Mouse (Mus musculus): ENCODE data around the gene Sorcs2. TPM values are rescaled to one million over a fixed set of nuclear protein-coding genes. Genes with fewer than 3 reads are reported as not detected.
"Not testable (repeated sequence)": the region's sequence is repeated elsewhere in the genome, so short reads cannot be mapped to it uniquely, and the experiment has no call there.

Gene Sorcs2
- polyA plus RNA-seq, 1 experiment from 2014 or later: 11.7 TPM

DNA sequence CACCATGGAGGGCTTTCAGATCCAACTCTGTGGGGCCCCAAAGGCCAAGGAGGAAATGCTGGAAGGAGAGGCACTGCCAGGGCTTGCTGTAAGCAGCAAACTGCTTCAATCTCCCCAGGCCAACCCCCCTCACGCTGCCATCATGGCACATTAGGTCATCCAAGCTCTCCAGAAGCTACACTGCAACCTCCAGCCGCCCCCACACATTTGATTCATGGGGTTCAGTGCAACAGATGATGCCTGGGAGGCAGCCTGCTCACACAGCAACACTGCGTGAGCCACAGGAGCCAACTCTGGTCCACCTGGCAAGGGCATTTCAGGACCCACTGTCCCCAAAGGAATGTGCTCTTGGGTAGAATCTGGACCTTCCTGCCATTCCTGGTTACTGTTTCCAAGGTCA, 21.9 kb upstream of the Sorcs2 start:
- H3K9me3 ChIP-seq: no peaks in the 10 kb centered on the region
- H3K9ac ChIP-seq: no peak overlapping the region
- no peaks in the 10 kb centered on the region for H3K36me3 ChIP-seq
- H3K4me1 ChIP-seq (replicated peaks): no peaks in the 10 kb centered on the region
- no peak overlapping the region for H3K27ac ChIP-seq
- no peak for ATAC-seq (ENCODE audit: low FRiP score)
- no peaks in the 10 kb centered on the region for H3K27me3 ChIP-seq
- no peak overlapping the region for H3K4me3 ChIP-seq
- 71% methylated on average over 3 of the region's 3 CpGs for WGBS
- H3K4me2 ChIP-seq: no peak overlapping the region

GRCm38 (mm10) chr5:36414712-36415331, 16.9 kb upstream of the Sorcs2 start:
- Histone ChIP-seq H3K27me3 (no peaks in the 10 kb centered on the region), H3K36me3 (no peaks in the 10 kb centered on the region), H3K4me1 (replicated peaks) (no peaks in the 10 kb centered on the region), H3K27ac (no peak overlapping the region), H3K4me3 (no peak overlapping the region), H3K9ac (no peak overlapping the region), H3K9me3 (no peaks in the 10 kb centered on the region), H3K4me2 (no peak overlapping the region)
- 77% methylated on average over 6 of the region's 6 CpGs for WGBS
- ATAC-seq (ENCODE audit: low FRiP score): no peak

DNA sequence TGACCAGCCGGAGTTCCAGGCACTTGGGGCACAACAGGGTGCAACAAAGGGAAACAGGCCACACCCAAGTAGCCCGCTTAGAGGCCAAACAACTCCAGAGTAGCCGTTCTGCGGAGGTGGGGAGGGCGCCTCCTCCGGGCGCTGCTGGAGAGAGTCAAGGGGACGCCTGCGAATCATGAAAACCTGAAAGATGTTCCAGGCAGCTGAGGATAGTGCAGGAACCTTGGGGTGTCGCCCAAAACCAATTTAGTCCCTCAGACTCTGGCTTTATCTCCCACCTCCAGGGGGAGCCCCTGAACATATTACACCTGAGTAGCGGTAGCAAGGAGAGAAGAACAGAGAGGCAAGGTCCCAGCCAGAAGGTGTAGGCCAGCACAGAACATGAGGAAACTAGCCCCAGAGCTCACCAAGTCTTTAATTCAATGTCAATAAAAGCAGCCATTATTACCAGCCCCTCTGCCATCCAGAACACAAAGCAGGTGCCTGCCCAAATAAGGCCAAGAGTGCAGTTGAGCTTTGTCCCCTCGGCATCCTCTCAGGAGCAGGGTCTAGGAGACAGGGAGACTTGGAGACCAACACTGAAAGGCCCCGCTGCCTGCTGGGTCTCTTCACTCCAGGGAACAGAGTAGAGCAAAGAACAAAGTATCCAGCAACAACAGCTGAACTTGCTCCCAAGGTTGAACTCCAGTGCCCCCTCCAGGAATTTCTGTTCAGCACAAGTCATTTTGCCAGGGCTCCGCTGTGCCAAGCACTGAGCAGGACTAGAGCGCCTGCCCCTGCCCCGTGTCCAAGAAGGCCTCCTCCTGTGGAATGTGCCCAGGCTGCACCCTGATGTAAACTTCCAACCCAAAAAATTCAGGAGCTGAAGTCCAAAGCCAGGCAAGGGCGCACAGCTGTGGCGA, 775 bp upstream of the Sorcs2 start:
- peaks cover 41% of the 10 kb centered on the region for H3K27me3 ChIP-seq
- 7% methylated on average over 18 of the region's 18 CpGs for WGBS
- H3K9me3 ChIP-seq: no peaks in the 10 kb centered on the region
- ATAC-seq (ENCODE audit: low FRiP score): no peak
- no peaks in the 10 kb centered on the region for H3K36me3 ChIP-seq
- no peak overlapping the region for H3K27ac ChIP-seq
- H3K4me2 ChIP-seq: peak overlapping the region; percentile 95; the same call in 1 of the 2 replicates
- H3K4me1 ChIP-seq (replicated peaks): peaks cover 55% of the 10 kb centered on the region
- no peak overlapping the region for H3K4me3 ChIP-seq
- H3K9ac ChIP-seq: no peak overlapping the region

DNA sequence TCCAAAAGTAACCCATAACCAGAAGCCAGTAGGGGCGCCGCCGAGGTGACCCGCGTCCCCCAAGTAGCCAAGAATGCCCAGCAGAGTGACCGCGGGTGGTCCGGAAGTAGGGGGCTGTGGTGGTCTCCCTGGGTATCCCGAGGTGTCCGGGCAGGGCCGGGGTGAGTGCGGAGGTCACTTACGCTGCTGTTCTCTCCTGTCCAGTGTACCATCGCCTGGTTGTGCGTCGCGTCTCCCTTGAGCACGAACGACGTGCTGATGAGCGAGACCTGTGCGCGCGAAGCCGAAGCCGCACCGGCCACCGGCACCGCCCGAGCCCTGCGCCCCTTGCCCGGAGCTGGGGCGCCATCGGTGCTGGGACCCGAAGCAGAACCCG, 567 bp downstream of the Sorcs2 start:
- no peaks in the 10 kb centered on the region for H3K36me3 ChIP-seq
- peak overlapping the region; percentile 71; the same call in 1 of the 2 replicates for H3K27ac ChIP-seq
- H3K4me1 ChIP-seq (replicated peaks): peaks cover 49% of the 10 kb centered on the region
- H3K9me3 ChIP-seq: no peaks in the 10 kb centered on the region
- under 1% methylated on average over 36 of the region's 36 CpGs for WGBS
- ATAC-seq (ENCODE audit: low FRiP score): peak; percentile 32
- H3K9ac ChIP-seq: peak overlapping the region; percentile 93
- H3K4me2 ChIP-seq: peak overlapping the region; percentile 95
- H3K4me3 ChIP-seq: peak overlapping the region; percentile 76
- H3K27me3 ChIP-seq: peaks cover 45% of the 10 kb centered on the region

DNA sequence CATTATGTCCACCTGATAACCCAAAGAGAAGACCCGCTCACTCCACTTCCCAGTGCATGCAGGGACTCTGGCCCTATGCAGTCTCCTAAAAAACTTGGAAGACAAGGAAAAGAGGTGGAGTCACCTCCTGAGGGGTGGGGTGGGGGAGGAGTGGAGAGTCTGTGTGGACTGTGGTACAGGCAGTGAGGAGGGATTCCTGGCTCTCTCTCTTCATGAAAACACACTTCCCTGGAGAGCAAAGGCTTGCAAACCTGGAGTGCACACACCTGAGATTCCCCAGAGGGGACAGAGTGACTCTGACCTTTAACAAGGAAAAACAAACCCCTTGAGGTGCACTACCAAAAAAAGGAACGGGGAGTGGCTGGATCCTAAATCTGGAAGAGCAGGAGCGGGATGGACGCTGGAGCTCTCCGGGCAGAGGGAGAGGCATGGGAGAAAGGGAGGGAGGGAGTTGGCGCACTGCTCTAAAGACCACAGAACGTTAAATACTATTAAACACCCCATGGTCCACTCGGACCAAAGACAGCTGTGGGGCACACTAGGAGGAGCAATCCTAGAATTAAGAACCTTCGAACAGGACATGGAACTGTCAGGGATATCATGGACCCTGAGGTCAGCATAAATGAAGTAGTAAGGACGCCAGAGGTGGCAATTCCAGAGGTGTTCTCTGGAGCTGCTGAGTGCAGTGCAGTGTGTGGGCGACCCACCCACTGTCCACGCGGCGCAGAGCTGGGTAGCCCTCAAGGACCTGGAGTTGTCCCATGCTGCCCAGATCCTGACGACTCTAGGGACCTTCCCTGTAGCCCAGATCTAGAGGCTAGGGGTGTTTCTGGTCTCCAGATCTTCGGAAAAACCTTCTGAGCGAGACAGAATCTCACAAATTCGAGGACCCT, 1.2 kb downstream of the Sorcs2 start:
- H3K27ac ChIP-seq: no peak overlapping the region
- H3K36me3 ChIP-seq: no peaks in the 10 kb centered on the region
- H3K4me2 ChIP-seq: peak overlapping the region; percentile 95
- peaks cover 53% of the 10 kb centered on the region for H3K4me1 ChIP-seq (replicated peaks)
- H3K27me3 ChIP-seq: peaks cover 45% of the 10 kb centered on the region
- H3K9ac ChIP-seq: peak overlapping the region; percentile 93
- no peaks in the 10 kb centered on the region for H3K9me3 ChIP-seq
- 7% methylated on average over 18 of the region's 18 CpGs for WGBS
- peak; percentile 32; the same call in 1 of the 2 replicates for ATAC-seq (ENCODE audit: low FRiP score)
- peak overlapping the region; percentile 76 for H3K4me3 ChIP-seq

DNA sequence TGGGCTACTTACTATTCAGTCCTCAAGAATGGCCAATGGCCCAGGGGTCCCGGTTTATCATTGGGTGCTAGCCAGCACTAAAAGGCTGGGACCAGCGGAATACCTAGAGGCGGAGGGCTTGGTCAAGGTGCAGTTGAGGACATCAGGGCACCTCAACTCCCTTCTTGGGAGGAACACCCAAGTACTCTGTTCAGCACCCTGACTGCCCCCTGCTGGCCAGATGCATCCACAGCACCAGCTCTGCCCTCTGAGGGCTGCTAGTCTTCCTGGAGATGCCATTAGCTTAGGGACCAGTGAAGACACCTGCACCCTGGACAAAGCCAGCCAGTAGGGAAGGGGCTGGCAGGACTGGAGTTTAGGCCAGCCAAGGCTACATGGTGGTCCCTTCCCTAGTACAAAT, 1.9 kb downstream of the Sorcs2 start:
- WGBS: 66% methylated on average over 3 of the region's 3 CpGs
- peaks cover 41% of the 10 kb centered on the region for H3K27me3 ChIP-seq
- no peaks in the 10 kb centered on the region for H3K9me3 ChIP-seq
- peaks cover 59% of the 10 kb centered on the region for H3K4me1 ChIP-seq (replicated peaks)
- H3K36me3 ChIP-seq: no peaks in the 10 kb centered on the region
- no peak overlapping the region for H3K27ac ChIP-seq
- peak overlapping the region; percentile 76 for H3K4me3 ChIP-seq
- peak overlapping the region; percentile 93; the same call in 1 of the 2 replicates for H3K9ac ChIP-seq
- peak overlapping the region; percentile 95 for H3K4me2 ChIP-seq
- ATAC-seq (ENCODE audit: low FRiP score): no peak

DNA sequence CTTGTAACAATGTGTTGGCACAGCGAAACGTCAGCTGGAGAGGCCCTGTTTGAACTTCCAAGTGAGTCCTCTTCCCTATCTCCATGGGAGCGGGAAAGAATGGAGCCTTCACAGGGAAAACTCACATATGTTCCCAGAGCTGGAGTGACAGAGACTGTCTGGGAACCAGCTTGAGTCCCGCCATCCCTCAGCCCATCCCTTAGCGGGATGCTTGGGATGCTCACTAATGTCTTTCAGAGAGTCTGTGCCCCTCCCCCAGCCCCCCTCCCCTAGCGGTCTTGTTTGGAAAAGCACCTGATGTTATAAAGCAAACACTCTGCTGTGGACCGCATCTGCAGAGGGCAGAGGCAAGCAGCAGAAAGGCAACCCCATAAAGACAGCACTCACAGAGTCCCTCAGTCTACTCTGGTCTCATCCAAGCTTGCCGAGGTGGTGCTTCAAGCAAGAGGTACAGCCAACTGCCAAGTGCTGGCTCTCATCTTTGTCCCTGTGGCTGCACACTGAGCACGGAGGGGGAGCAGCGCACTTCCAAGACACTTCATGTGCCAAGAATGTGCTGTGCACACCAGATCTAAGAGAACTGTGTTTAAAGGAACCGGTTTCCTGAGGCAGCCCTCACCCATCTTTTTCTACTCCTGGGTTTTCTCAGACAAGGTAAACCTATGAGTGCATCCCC, 3.0 kb downstream of the Sorcs2 start:
- no peak for ATAC-seq (ENCODE audit: low FRiP score)
- peak overlapping the region; percentile 95 for H3K4me2 ChIP-seq
- no peaks in the 10 kb centered on the region for H3K36me3 ChIP-seq
- peaks cover 32% of the 10 kb centered on the region for H3K27me3 ChIP-seq
- no peaks in the 10 kb centered on the region for H3K9me3 ChIP-seq
- 0 out of 2 replicates have a peak overlapping the region, but pooled peaks have one; percentile 41 for H3K27ac ChIP-seq
- H3K4me3 ChIP-seq: no peak overlapping the region
- 40% methylated on average over 11 of the region's 11 CpGs for whole genome bisulfite sequencing
- no peak overlapping the region for H3K9ac ChIP-seq
- H3K4me1 ChIP-seq (replicated peaks): peaks cover 68% of the 10 kb centered on the region

DNA sequence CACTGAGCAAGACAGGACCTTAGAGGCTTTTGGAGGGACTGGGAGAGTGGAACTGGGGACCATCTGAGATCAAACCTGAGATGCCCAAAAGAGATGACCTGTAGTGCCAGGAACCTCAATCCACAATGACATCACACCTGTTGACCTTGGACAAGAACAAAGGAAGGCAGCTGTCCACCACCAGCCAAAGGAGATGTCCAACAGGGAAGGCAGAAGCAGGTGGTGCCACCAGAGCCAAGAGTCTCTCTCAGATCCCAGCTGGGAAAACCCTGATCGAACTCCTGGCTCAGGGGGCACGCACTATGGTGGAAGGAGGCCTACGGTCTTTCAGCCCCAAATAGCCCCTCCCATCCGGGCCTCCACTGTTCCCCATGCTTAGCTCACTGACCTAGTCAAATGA, 6.2 kb downstream of the Sorcs2 start:
- WGBS: 89% methylated on average over 4 of the region's 4 CpGs
- Histone ChIP-seq H3K9ac (no peak overlapping the region), H3K4me1 (replicated peaks) (peaks cover 55% of the 10 kb centered on the region), H3K4me2 (no peak overlapping the region), H3K27ac (no peak overlapping the region), H3K4me3 (no peak overlapping the region), H3K36me3 (no peaks in the 10 kb centered on the region), H3K27me3 (peaks cover 21% of the 10 kb centered on the region), H3K9me3 (no peaks in the 10 kb centered on the region)
- ATAC-seq (ENCODE audit: low FRiP score): no peak

GRCm38 (mm10) chr5:36390591-36390927, 7.4 kb downstream of the Sorcs2 start:
- H3K4me1 ChIP-seq (replicated peaks): peaks cover 52% of the 10 kb centered on the region

DNA sequence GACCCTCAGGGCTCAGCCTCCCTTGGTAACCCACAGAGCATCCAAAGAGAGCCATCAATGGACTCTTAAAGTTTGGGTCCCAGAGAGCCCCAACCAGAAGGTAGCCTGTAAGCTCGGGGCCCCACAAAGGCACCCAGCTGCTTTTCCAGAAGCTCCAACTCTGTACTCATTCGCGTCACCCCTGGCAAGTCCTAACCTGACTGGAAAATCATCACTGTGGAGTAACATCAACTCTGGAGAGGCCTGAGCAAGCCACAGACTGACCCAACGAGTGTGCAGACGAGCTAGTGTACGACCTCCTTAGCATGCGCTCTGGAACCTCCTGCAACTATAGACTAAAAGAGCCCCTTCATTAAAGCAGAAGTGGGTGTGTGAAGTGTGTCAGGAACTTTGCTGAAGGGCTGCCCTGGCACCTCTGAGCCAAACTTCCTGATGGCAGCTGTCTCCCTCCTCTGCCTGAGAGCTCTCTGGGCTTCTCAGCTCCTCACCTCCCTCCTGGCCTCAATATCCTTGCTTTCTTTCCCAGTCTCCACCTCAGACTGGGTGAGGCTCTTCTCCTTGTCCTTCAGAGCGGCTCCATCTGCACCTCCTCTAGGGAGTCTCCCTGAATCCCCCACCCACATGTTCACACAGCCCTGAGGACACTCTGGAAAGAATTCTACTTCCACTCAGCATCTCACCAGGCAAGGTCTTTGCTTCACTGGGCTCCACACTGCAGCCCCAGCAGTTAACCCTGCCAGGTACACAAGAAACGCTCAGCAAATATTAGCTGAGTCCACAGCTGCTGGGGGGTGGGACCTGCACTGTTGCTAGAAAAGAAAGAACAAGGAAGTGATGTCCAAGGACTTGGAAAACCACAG, 8.0 kb downstream of the Sorcs2 start:
- H3K9me3 ChIP-seq: no peaks in the 10 kb centered on the region
- H3K9ac ChIP-seq: peak overlapping the region; percentile 24; the same call in 1 of the 2 replicates
- 0 out of 2 replicates have a peak, but pooled peaks cover 12% of the 10 kb centered on the region for H3K27me3 ChIP-seq
- H3K4me1 ChIP-seq (replicated peaks): peaks cover 48% of the 10 kb centered on the region
- WGBS: 83% methylated on average over 9 of the region's 9 CpGs
- ATAC-seq (ENCODE audit: low FRiP score): no peak
- H3K36me3 ChIP-seq: no peaks in the 10 kb centered on the region
- no peak overlapping the region for H3K4me2 ChIP-seq
- no peak overlapping the region for H3K4me3 ChIP-seq
- no peak overlapping the region for H3K27ac ChIP-seq

More at GRCm38 (mm10) chr5:36390591-36390927, 7.4 kb downstream of the Sorcs2 start:
- not testable (repeated sequence) for ATAC-seq (ENCODE audit: low FRiP score); H3K36me3 ChIP-seq; H3K4me3 ChIP-seq; H3K4me2 ChIP-seq; H3K27ac ChIP-seq; H3K9ac ChIP-seq; H3K9me3 ChIP-seq
- H3K27me3 ChIP-seq: peaks cover 13% of the 10 kb centered on the region; the same call in 1 of the 2 replicates

GRCm38 (mm10) chr5:36385062-36385461, 12.9 kb downstream of the Sorcs2 start:
- 48% methylated on average over 5 of the region's 5 CpGs for WGBS
- H3K4me3 ChIP-seq: no peak overlapping the region
- H3K4me1 ChIP-seq (replicated peaks): peaks cover 19% of the 10 kb centered on the region

More at GRCm38 (mm10) chr5:36385062-36385461, 12.9 kb downstream of the Sorcs2 start:
- Histone ChIP-seq H3K36me3 (no peaks in the 10 kb centered on the region), H3K27ac (no peak overlapping the region), H3K9ac (no peak overlapping the region), H3K9me3 (no peaks in the 10 kb centered on the region), H3K4me2 (no peak overlapping the region), H3K27me3 (no peaks in the 10 kb centered on the region)
- no peak for ATAC-seq (ENCODE audit: low FRiP score)

Data from hindbrain, embryonic 13.5 days (tissue).